Mouse (Mus musculus) liver, embryonic 14.5 days (tissue): Measurements from ENCODE around the gene Vmn2r84.

ENCODE experiments used
- CTCF ChIP-seq: IDR thresholded peaks from 2 replicates; pipeline ENCODE4 v1.5.1; 2016; ENCODE audit warnings: antibody characterized with exemption, low read depth, control low read depth
- EP300 ChIP-seq: IDR thresholded peaks from 2 replicates; pipeline ENCODE4 v1.6.1; 2016; ENCODE audit warnings: antibody characterized with exemption, low read depth

GRCm38 (mm10) chr10:130337581-130337980 is 56.6 kb downstream of the Vmn2r84 start:
- TF ChIP-seq EP300 (no peak), CTCF (no peak)
